Mouse (Mus musculus) heart, postnatal 4 days (tissue): ENCODE results near the gene Cd79b. TPM values are rescaled to one million over a fixed set of nuclear protein-coding genes. Genes with fewer than 3 reads are reported as not detected.

Experiments used
- DNase-seq: peaks from one replicate; pipeline ENCODE4 v3.0.0; 2021
- total RNA-seq, 2 experiments: library from RNA; stranded (reverse); gene quantifications; 2 replicates each; pipeline ENCODE4 v1.2.3; 2021

The Cd79b gene
- total RNA-seq, 2 experiments from 2014 or later: 1.2 to 2.1 TPM

GRCm38 (mm10) chr11:106272644-106273310 lies 41.8 kb downstream of the Cd79b start, which contains the start of gene Smarcd2:
Gene Smarcd2 (minus strand): TSS chr11:106272972.
- peak; percentile 99 for DNase-seq

GRCm38 (mm10) chr11:106271794-106272643 lies 42.5 kb downstream of the Cd79b start:
- peak; percentile 53 for DNase-seq

- DNase-seq: no peak
Observed at GRCm38 (mm10) chr11:106271131-106271793, 43.3 kb downstream of the Cd79b start.

GRCm38 (mm10) chr11:106269060-106269431 lies 45.5 kb downstream of the Cd79b start:
- DNase-seq: no peak

GRCm38 (mm10) chr11:106268326-106269059 lies 46.1 kb downstream of the Cd79b start:
- peak; percentile 49 for DNase-seq

- DNase-seq: no peak
Observed at GRCm38 (mm10) chr11:106267871-106268270, 46.7 kb downstream of the Cd79b start.

- DNase-seq: peak; percentile 39
Observed at GRCm38 (mm10) chr11:106267311-106267852, 47.2 kb downstream of the Cd79b start.

- no peak for DNase-seq
Observed at GRCm38 (mm10) chr11:106266431-106266830, 48.1 kb downstream of the Cd79b start.

GRCm38 (mm10) chr11:106265570-106265969 lies 49.0 kb downstream of the Cd79b start:
- DNase-seq: no peak

GRCm38 (mm10) chr11:106264988-106265387 lies 49.6 kb downstream of the Cd79b start:
- DNase-seq: no peak

- no peak for DNase-seq
Observed at GRCm38 (mm10) chr11:106263963-106264362, 50.6 kb downstream of the Cd79b start.

Other genes starting within 250 kb of the Cd79b start
- gene Taco1, start 248.7 kb downstream of the Cd79b start, total RNA-seq: 10 to 100 TPM; 41.1 to 41.5 TPM
- gene Map3k3, start 230.1 kb downstream of the Cd79b start, total RNA-seq: 10 to 100 TPM; 55.6 to 55.8 TPM
- not detected for gene Gm10840, start 153.9 kb downstream of the Cd79b start, total RNA-seq
- 10 to 100 TPM; 21.6 to 21.8 TPM for gene Limd2, start 153.9 kb downstream of the Cd79b start, total RNA-seq
- 10 to 100 TPM; 12.5 to 13.4 TPM for gene Strada, start 112.6 kb downstream of the Cd79b start, total RNA-seq
- gene Ccdc47, start 98.4 kb downstream of the Cd79b start, total RNA-seq: 10 to 100 TPM; 75.3 to 77.2 TPM
- 10 to 100 TPM; 42.8 to 44.2 TPM for gene Ddx42, start 97.8 kb downstream of the Cd79b start, total RNA-seq
- gene Ftsj3, start 58.7 kb downstream of the Cd79b start, total RNA-seq: 10 to 100 TPM; 28.4 to 29.8 TPM
- gene Psmc5, start 58.6 kb downstream of the Cd79b start, total RNA-seq: 100 to 1,000 TPM; 112 TPM
- 10 to 100 TPM; 20.2 to 20.3 TPM for gene Smarcd2, start 41.8 kb downstream of the Cd79b start, total RNA-seq
- not detected for gene Tcam1, start 38.1 kb downstream of the Cd79b start, total RNA-seq
- not detected for gene Gh, start 12.9 kb downstream of the Cd79b start, total RNA-seq
- gene Scn4a, start 38.5 kb upstream of the Cd79b start, total RNA-seq: 1 to 10 TPM; 2.5 to 3.5 TPM
- under 1 TPM; 0.41 to 0.52 TPM for gene Prr29, start 50.7 kb upstream of the Cd79b start, total RNA-seq
- 10 to 100 TPM; 55.6 to 56.5 TPM for gene Icam2, start 73.3 kb upstream of the Cd79b start, total RNA-seq
- 1 to 10 TPM; 8.7 to 9.8 TPM for gene Ern1, start 173.1 kb upstream of the Cd79b start, total RNA-seq